Mouse (Mus musculus) liver, adult 2 months (tissue): ENCODE data around the gene Thbs1. TPM values are rescaled to one million over a fixed set of nuclear protein-coding genes. Genes with fewer than 3 reads are reported as not detected.

Experiments used
- DNase-seq: peaks from one replicate; pipeline ENCODE4 v3.0.0-alpha.2; 2011; ENCODE audit warnings: low read depth, low spot score; ENCODE audit errors: extremely low read depth
- H3K27ac ChIP-seq: fragments of 200-500 bp; replicated peaks from 2 replicates; pipeline ENCODE4 v1.5.1; 2012; ENCODE audit warnings: low read depth, mild to moderate bottlenecking, control low read depth, inconsistent platforms, low read length; ENCODE audit not compliant: insufficient read depth
- H3K27me3 ChIP-seq: fragments of 200-500 bp; 2 replicates; pipeline ENCODE4 v1.6.1; 2012; ENCODE audit warnings: mild to moderate bottlenecking, moderate library complexity, low read length, inconsistent platforms; ENCODE audit not compliant: control insufficient read depth, insufficient read depth
- H3K36me3 ChIP-seq: fragments of 200-500 bp; 2 replicates; pipeline ENCODE4 v1.6.1; 2012; ENCODE audit warnings: low read length, inconsistent platforms; ENCODE audit not compliant: control insufficient read depth, insufficient read depth
- H3K4me1 ChIP-seq: fragments of 200-500 bp; 2 replicates; pipeline ENCODE4 v1.6.1; 2011; ENCODE audit warnings: low read length; ENCODE audit not compliant: control insufficient read depth, insufficient read depth
- H3K4me3 ChIP-seq: fragments of 200-500 bp; 2 replicates; pipeline ENCODE4 v1.5.1; 2011; ENCODE audit warnings: low read depth, mild to moderate bottlenecking, control low read depth, low read length, moderate library complexity; ENCODE audit not compliant: insufficient read depth
- H3K79me2 ChIP-seq: fragments of 200-500 bp; 2 replicates; pipeline ENCODE4 v1.6.1; 2012; ENCODE audit warnings: inconsistent platforms, mild to moderate bottlenecking, low read length, moderate library complexity; ENCODE audit not compliant: control insufficient read depth, insufficient read depth
- H3K9ac ChIP-seq: fragments of 200-500 bp; 2 replicates; pipeline ENCODE4 v1.6.1; 2012; ENCODE audit warnings: low read depth, mild to moderate bottlenecking, control low read depth, inconsistent platforms, low read length
- CTCF ChIP-seq: fragments of 200-500 bp; IDR thresholded peaks from 2 replicates; pipeline ENCODE4 v1.5.1; 2011; ENCODE audit warnings: low read depth, low read length, control low read depth
- POLR2A ChIP-seq: fragments of 200-500 bp; IDR thresholded peaks from 2 replicates; pipeline ENCODE4 v1.6.1; 2011; ENCODE audit warnings: low read length, control low read depth; ENCODE audit not compliant: insufficient read depth; ENCODE audit errors: extremely low read depth
- WGBS: fragments of 180-500 bp; shearing (Covaris S2); methylation state at CpG from one replicate; pipeline ENCODE4 v1.1.7; 2018; 5-methylcytosine and 5-hydroxymethylcytosine counted together
- polyA plus RNA-seq: library from polyadenylated mRNA; depleted of rRNA; stranded (reverse); fragments of >200 nt; gene quantifications from 2 replicates; pipeline ENCODE4 v1.2.3, GENCODE M21; 2012
- total RNA-seq: library from RNA; depleted of rRNA; stranded (reverse); fragments of >200 nt; gene quantifications from 2 replicates; pipeline ENCODE4 v1.2.3, GENCODE M21; 2014

Thbs1 gene
- total and polyA plus RNA-seq, 2 experiments = 0.37 to 0.55 TPM

- Histone ChIP-seq H3K27me3 (no peaks in the 10 kb centered on the region), H3K79me2 (no peaks in the 10 kb centered on the region), H3K27ac (no peak overlapping the region), H3K36me3 (no peaks in the 10 kb centered on the region), H3K4me1 (no peaks in the 10 kb centered on the region), H3K4me3 (no peak overlapping the region), H3K9ac (no peak overlapping the region)
- 74% methylated on average over 7 of the region's 7 CpGs for WGBS
- TF ChIP-seq POLR2A = no peak
- no peak for TF ChIP-seq CTCF
- no peak for DNase-seq
Measured at GRCm38 (mm10) chr2:118125943-118126470, 14.3 kb downstream of the Thbs1 start.

DNA sequence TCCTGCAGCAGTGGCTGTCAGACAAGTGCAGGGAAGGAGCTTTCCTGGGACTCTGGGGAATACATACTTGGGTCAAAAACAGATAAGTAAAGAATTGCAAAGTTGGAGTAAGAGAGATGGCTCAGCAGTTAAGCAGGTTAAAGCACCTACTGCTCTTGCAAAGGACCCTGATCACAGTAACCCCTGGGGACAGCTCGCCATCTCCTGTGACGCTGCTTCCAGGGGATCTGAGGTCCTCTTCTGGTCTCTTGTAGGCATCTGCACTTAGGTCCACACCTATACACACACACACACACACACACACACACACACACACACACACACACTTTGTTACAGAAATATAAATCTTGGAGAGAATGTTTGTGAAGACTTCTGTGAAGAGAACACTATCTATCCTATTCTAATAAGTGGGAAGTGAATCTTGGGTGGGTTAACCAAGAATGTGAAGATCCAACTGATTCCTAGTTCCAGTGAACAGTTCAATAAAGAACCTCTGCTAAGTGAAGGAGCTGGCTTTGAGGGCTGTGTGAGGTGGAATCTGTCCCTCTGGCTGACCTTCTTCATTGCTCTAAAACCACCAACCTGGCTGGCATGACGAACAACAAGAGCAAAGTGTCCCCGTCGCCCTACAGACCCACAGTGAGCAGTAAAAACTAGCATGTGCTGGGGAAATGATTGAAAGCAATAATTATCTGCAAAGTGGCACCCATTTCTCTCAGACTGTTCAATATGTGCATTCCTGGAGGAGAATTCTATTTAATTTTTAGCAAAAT lies 16.0 kb downstream of the Thbs1 start:
- H3K4me3 ChIP-seq = no peak overlapping the region
- no peaks in the 10 kb centered on the region for H3K4me1 ChIP-seq
- no peak overlapping the region for H3K27ac ChIP-seq
- no peaks in the 10 kb centered on the region for H3K36me3 ChIP-seq
- H3K9ac ChIP-seq = no peak overlapping the region
- 87% methylated on average over 5 of the region's 5 CpGs for WGBS
- TF ChIP-seq CTCF (no peak), POLR2A (no peak)
- DNase-seq = no peak
- no peaks in the 10 kb centered on the region for H3K79me2 ChIP-seq
- H3K27me3 ChIP-seq = no peaks in the 10 kb centered on the region

- Histone ChIP-seq H3K9ac (no peak overlapping the region), H3K36me3 (no peaks in the 10 kb centered on the region), H3K4me1 (no peaks in the 10 kb centered on the region), H3K4me3 (no peak overlapping the region), H3K79me2 (no peaks in the 10 kb centered on the region), H3K27me3 (no peaks in the 10 kb centered on the region), H3K27ac (no peak overlapping the region)
- DNase-seq = no peak
- TF ChIP-seq POLR2A = no peak
- no peak for TF ChIP-seq CTCF
- 79% methylated on average over 3 of the region's 3 CpGs for WGBS
Measured at GRCm38 (mm10) chr2:118128313-118128712, 16.6 kb downstream of the Thbs1 start.

- Histone ChIP-seq H3K27me3 (no peaks in the 10 kb centered on the region), H3K79me2 (no peaks in the 10 kb centered on the region), H3K27ac (no peak overlapping the region), H3K4me3 (no peak overlapping the region), H3K9ac (no peak overlapping the region), H3K36me3 (no peaks in the 10 kb centered on the region), H3K4me1 (no peaks in the 10 kb centered on the region)
- no peak for DNase-seq
- no peak for TF ChIP-seq POLR2A
- TF ChIP-seq CTCF = no peak
- 87% methylated on average over 9 of the region's 9 CpGs for WGBS
Measured at GRCm38 (mm10) chr2:118137071-118137470, 25.4 kb downstream of the Thbs1 start.

GRCm38 (mm10) chr2:118137776-118138175 lies 26.1 kb downstream of the Thbs1 start:
- no peak overlapping the region for H3K9ac ChIP-seq
- H3K36me3 ChIP-seq = no peaks in the 10 kb centered on the region
- WGBS = 86% methylated on average over 2 of the region's 2 CpGs
- TF ChIP-seq POLR2A (no peak), CTCF (no peak)
- H3K79me2 ChIP-seq = no peaks in the 10 kb centered on the region
- no peaks in the 10 kb centered on the region for H3K4me1 ChIP-seq
- no peak overlapping the region for H3K27ac ChIP-seq
- no peak overlapping the region for H3K4me3 ChIP-seq
- no peak for DNase-seq
- no peaks in the 10 kb centered on the region for H3K27me3 ChIP-seq

DNA sequence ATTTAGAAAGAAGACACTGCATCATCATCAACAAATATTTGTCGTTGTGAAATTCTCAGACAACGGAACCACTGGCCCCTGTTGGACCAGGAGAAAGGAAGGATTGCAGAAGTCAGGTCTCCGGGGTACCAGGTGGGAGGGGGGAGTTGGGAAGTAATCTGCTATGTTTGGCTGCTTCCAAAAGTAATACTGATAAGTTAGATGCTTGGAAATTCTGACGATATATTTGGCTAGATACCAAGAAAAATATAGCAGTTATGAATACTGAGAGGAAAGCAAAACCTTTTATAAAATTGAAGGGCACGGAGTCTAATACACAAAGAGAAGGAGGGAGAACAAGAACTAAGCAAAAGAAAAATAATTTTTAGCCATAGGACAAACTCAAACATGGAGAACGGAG lies 27.6 kb downstream of the Thbs1 start:
- TF ChIP-seq CTCF (no peak), POLR2A (no peak)
- 65% methylated on average over 6 of the region's 6 CpGs for WGBS
- DNase-seq = no peak
- no peak overlapping the region for H3K9ac ChIP-seq
- no peak overlapping the region for H3K4me3 ChIP-seq
- H3K27me3 ChIP-seq = no peaks in the 10 kb centered on the region
- no peaks in the 10 kb centered on the region for H3K36me3 ChIP-seq
- H3K79me2 ChIP-seq = no peaks in the 10 kb centered on the region
- H3K27ac ChIP-seq = no peak overlapping the region
- no peaks in the 10 kb centered on the region for H3K4me1 ChIP-seq
